Mouse (Mus musculus) kidney, embryonic 16.5 days (tissue): ENCODE results near the gene Usp49. TPM values are rescaled to one million over a fixed set of nuclear protein-coding genes. Genes with fewer than 3 reads are reported as not detected.

Experiments
- ATAC-seq: fragments of 200-750 bp; cut with Nextera tagmentation; 2 replicates; pipeline ENCODE4 v1.8.0; 2017; ENCODE audit warnings: moderate TSS enrichment; ENCODE audit not compliant: low FRiP score, low TSS enrichment
- H3K27ac ChIP-seq: fragments of 300-500 bp; sonication (generic); 2 replicates; pipeline ENCODE4 v1.5.1; 2014; ENCODE audit warnings: low read length
- H3K27me3 ChIP-seq: fragments of 300-500 bp; sonication (generic); 2 replicates; pipeline ENCODE4 v1.6.1; 2014; ENCODE audit warnings: low read length, control low read depth, mixed read lengths; ENCODE audit not compliant: insufficient read depth
- H3K36me3 ChIP-seq: fragments of 300-500 bp; sonication (generic); 2 replicates; pipeline ENCODE4 v1.6.1; 2014; ENCODE audit warnings: low read length, control low read depth, mixed read lengths; ENCODE audit not compliant: insufficient read depth
- H3K4me1 ChIP-seq: fragments of 300-500 bp; sonication (generic); 2 replicates; pipeline ENCODE4 v1.6.1; 2014; ENCODE audit warnings: low read length, control low read depth, mixed read lengths; ENCODE audit not compliant: insufficient read depth
- H3K4me2 ChIP-seq: fragments of 300-500 bp; sonication (generic); replicated peaks from 2 replicates; pipeline ENCODE4 v1.6.1; 2014; ENCODE audit warnings: low read depth, low read length
- H3K4me3 ChIP-seq: fragments of 300-500 bp; sonication (generic); 2 replicates; pipeline ENCODE4 v1.5.1; 2014; ENCODE audit warnings: mild to moderate bottlenecking, low read length
- H3K9ac ChIP-seq: fragments of 300-500 bp; sonication (generic); replicated peaks from 2 replicates; pipeline ENCODE4 v1.6.1; 2014; ENCODE audit warnings: low read length
- H3K9me3 ChIP-seq: fragments of 300-500 bp; sonication (generic); 2 replicates; pipeline ENCODE4 v1.6.1; 2016; ENCODE audit warnings: low read length, control low read depth
- WGBS: fragments of 180-500 bp; shearing (Covaris S2); extraction: QIAGEN DNeasy Blood & Tissue Kit; methylation state at CpG from one replicate; pipeline ENCODE4 v1.1.7; 2014; 5-methylcytosine and 5-hydroxymethylcytosine counted together
- polyA plus RNA-seq: library from polyadenylated mRNA; unstranded; fragments of >200 nt; fragmentation: Nextera tagmentation; extraction: Ambion mirVana; gene quantifications from 2 replicates; pipeline ENCODE4 v1.2.1, GENCODE M21; 2015

Usp49 gene
- polyA plus RNA-seq, 1 experiment from 2014 or later, result 3.7 TPM

DNA sequence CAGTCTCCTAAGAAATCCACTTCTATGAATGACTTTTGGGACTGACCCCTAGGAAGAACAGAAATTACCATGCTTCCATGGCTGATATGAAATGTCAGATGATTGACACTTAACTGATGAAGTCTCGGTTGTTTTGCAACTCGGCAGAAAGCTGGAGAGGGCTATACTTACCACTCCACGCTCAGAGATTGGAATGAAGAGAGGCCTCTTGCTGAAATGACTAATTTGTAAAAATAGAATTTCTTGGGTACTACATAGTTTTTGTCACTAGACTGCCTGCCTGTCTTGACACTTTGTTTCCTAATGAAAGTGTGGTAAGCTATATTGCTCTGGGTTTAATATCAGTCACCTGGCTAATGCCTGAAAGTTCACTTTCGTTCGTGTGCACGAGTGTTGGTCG lies 34.0 kb downstream of the Usp49 start:
- H3K4me2 ChIP-seq, result no peak overlapping the region
- no peaks in the 10 kb centered on the region for H3K36me3 ChIP-seq
- H3K9ac ChIP-seq, result no peak overlapping the region
- no peak overlapping the region for H3K27ac ChIP-seq
- ATAC-seq, result no peak
- WGBS, result 83% methylated on average over 7 of the region's 7 CpGs
- H3K27me3 ChIP-seq, result no peaks in the 10 kb centered on the region
- H3K4me1 ChIP-seq, result no peaks in the 10 kb centered on the region
- H3K9me3 ChIP-seq, result no peaks in the 10 kb centered on the region
- no peak overlapping the region for H3K4me3 ChIP-seq

- no peak for ATAC-seq
- no peaks in the 10 kb centered on the region for H3K36me3 ChIP-seq
- WGBS, result 73% methylated on average over 4 of the region's 4 CpGs
Measured at GRCm38 (mm10) chr17:47669166-47669565, 38.7 kb downstream of the Usp49 start.

DNA sequence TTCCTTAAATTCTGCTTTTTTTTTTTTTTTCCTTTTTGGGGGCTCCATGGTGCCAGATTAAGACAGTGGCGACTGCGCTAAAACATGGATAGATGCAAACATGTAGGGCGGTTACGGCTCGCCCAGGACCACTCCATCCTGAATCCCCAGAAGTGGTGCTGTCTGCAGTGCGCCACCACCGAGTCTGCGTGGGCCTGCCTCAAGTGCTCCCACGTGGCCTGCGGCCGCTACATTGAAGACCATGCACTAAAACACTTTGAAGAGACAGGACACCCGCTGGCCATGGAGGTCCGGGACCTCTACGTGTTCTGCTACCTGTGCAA lies 41.5 kb downstream of the Usp49 start:
- Histone ChIP-seq H3K9ac (peak overlapping the region; percentile 65), H3K4me2 (peak overlapping the region; percentile 92), H3K27ac (no peak overlapping the region), H3K27me3 (0 out of 2 replicates have a peak, but pooled peaks cover 5% of the 10 kb centered on the region), H3K4me1 (peaks cover 17% of the 10 kb centered on the region), H3K9me3 (no peaks in the 10 kb centered on the region), H3K4me3 (peak overlapping the region; percentile 53), H3K36me3 (peaks cover 7% of the 10 kb centered on the region)
- 10% methylated on average over 14 of the region's 14 CpGs for WGBS
- ATAC-seq, result peak; percentile 31

More at GRCm38 (mm10) chr17:47669166-47669565, 38.7 kb downstream of the Usp49 start:
- peaks cover 17% of the 10 kb centered on the region for H3K4me1 ChIP-seq
- H3K4me2 ChIP-seq, result no peak overlapping the region
- no peak overlapping the region for H3K4me3 ChIP-seq
- H3K9me3 ChIP-seq, result no peaks in the 10 kb centered on the region
- no peak overlapping the region for H3K9ac ChIP-seq
- 0 out of 2 replicates have a peak, but pooled peaks cover 5% of the 10 kb centered on the region for H3K27me3 ChIP-seq
- H3K27ac ChIP-seq, result no peak overlapping the region

DNA sequence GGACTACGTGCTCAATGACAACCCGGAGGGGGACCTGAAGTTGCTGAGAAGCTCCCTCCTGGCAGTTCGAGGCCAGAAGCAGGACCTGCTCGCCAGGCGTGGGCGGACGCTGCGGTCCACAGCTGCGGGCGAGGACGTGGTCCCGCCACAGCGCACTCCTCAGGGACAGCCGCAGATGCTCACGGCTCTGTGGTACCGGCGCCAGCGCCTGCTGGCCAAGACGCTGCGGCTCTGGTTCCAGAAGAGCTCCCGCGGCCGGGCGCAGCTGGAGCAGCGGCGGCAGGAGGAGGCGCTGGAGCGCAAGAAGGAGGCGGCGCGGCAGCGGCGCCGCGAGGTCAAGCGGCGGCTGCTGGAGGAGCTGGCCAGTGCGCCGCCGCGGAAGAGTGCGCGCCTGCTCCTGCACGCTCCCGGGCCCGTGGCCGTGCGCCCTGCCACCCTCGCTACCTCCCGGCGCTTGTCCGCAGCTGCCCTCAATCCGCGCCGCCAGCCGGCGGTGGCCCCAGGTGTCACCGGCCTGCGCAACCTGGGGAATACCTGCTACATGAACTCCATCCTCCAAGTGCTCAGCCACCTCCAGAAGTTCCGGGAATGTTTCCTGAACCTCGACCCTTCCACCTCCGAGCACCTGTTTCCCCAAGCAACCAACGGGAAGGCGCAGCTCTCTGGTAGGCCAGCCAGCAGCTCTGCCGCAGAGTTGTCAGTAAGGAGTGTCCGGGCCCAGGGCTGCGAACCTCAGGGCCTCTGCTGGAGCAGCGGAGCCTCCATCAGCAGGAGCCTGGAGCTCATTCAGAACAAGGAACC lies 42.0 kb downstream of the Usp49 start:
- WGBS, result 4% methylated on average over 62 of the region's 68 CpGs

GRCm38 (mm10) chr17:47676581-47676980 lies 46.1 kb downstream of the Usp49 start:
- Histone ChIP-seq H3K4me3 (no peak overlapping the region), H3K4me1 (peaks cover 24% of the 10 kb centered on the region), H3K27me3 (no peaks in the 10 kb centered on the region), H3K27ac (no peak overlapping the region), H3K9ac (no peak overlapping the region), H3K4me2 (no peak overlapping the region), H3K9me3 (no peaks in the 10 kb centered on the region), H3K36me3 (peaks cover 26% of the 10 kb centered on the region)
- ATAC-seq, result no peak
- 20% methylated on average over 9 of the region's 9 CpGs for WGBS

More for the DNA sequence above, 42.0 kb downstream of the Usp49 start:
- Histone ChIP-seq H3K9me3 (no peaks in the 10 kb centered on the region), H3K9ac (peak overlapping the region; percentile 65), H3K4me2 (peak overlapping the region; percentile 92), H3K36me3 (peaks cover 7% of the 10 kb centered on the region), H3K27ac (no peak overlapping the region), H3K4me3 (peak overlapping the region; percentile 53), H3K27me3 (0 out of 2 replicates have a peak, but pooled peaks cover 5% of the 10 kb centered on the region), H3K4me1 (peaks cover 18% of the 10 kb centered on the region)
- ATAC-seq, result peak; percentile 91

DNA sequence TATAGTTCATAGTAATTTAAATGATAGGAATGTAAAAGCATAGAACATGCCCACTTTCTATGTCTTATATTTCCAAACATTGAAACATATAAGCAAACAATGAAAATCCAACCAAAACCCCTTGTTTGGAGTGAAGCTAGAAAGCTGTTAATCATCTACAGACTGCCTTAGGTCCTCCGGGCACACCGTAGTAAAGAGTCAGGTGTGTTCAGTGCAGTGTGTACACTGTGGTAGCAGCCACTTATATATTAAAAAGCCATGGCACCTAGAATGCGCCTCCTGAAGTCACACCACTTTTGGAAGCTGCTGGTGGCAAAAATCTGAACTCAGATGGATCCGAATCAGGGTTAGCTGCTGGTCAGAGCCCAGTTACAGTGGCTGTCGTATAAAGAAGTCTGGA lies 47.7 kb downstream of the Usp49 start:
- Histone ChIP-seq H3K27me3 (no peaks in the 10 kb centered on the region), H3K9ac (no peak overlapping the region), H3K4me1 (peaks cover 12% of the 10 kb centered on the region; the same call in 1 of the 2 replicates), H3K9me3 (no peaks in the 10 kb centered on the region), H3K4me3 (no peak overlapping the region), H3K4me2 (no peak overlapping the region), H3K27ac (peak overlapping the region; percentile 65; the same call in 1 of the 2 replicates), H3K36me3 (peaks cover 32% of the 10 kb centered on the region)
- 0 out of 2 replicates have a peak, but pooled peaks have one; percentile 64 for ATAC-seq
- 74% methylated on average over 5 of the region's 5 CpGs for WGBS

GRCm38 (mm10) chr17:47678702-47679101 lies 48.2 kb downstream of the Usp49 start:
- H3K4me1 ChIP-seq, result peaks cover 7% of the 10 kb centered on the region; the same call in 1 of the 2 replicates
- H3K36me3 ChIP-seq, result peaks cover 35% of the 10 kb centered on the region
- H3K4me3 ChIP-seq, result no peak overlapping the region
- H3K27me3 ChIP-seq, result no peaks in the 10 kb centered on the region
- ATAC-seq, result peak; percentile 40
- no peak overlapping the region for H3K9ac ChIP-seq
- no peak overlapping the region for H3K4me2 ChIP-seq
- WGBS, result 71% methylated on average over 5 of the region's 5 CpGs
- H3K9me3 ChIP-seq, result no peaks in the 10 kb centered on the region
- H3K27ac ChIP-seq, result peak overlapping the region; percentile 65; the same call in 1 of the 2 replicates

- peaks cover 10% of the 10 kb centered on the region for H3K4me1 ChIP-seq
- H3K27me3 ChIP-seq, result no peaks in the 10 kb centered on the region
- H3K9me3 ChIP-seq, result no peaks in the 10 kb centered on the region
- no peak overlapping the region for H3K27ac ChIP-seq
- H3K4me3 ChIP-seq, result no peak overlapping the region
- H3K4me2 ChIP-seq, result no peak overlapping the region
- H3K36me3 ChIP-seq, result peaks cover 44% of the 10 kb centered on the region
- no peak overlapping the region for H3K9ac ChIP-seq
- no peak for ATAC-seq
- WGBS, result 80% methylated on average over 4 of the region's 4 CpGs
Measured at GRCm38 (mm10) chr17:47682836-47683235, 52.3 kb downstream of the Usp49 start.

GRCm38 (mm10) chr17:47687409-47688343 lies 57.2 kb downstream of the Usp49 start:
- Histone ChIP-seq H3K4me2 (peak overlapping the region; percentile 83), H3K9me3 (no peaks in the 10 kb centered on the region), H3K9ac (peak overlapping the region; percentile 83), H3K4me3 (peak overlapping the region; percentile 75), H3K27me3 (no peaks in the 10 kb centered on the region), H3K4me1 (peaks cover 15% of the 10 kb centered on the region), H3K27ac (peak overlapping the region; percentile 72), H3K36me3 (peaks cover 26% of the 10 kb centered on the region)
- ATAC-seq, result peak; percentile 92
- WGBS, result under 1% methylated on average over 69 of the region's 70 CpGs
